Mouse (Mus musculus): ENCODE data around the gene Arid3c. TPM values are rescaled to one million over a fixed set of nuclear protein-coding genes. Genes with fewer than 3 reads are reported as not detected.

The Arid3c gene
- polyA plus RNA-seq, 1 experiment from 2014 or later: 0.15 TPM

Other genes with a start within 250 kb of the Arid3c start
- 12.5 and 13.7 TPM in 2 replicates for gene AI464131, start 228.1 kb downstream of the Arid3c start, polyA plus RNA-seq (2014; fragmentation: Nextera tagmentation; extraction: Ambion mirVana)
- gene 1110017D15Rik, start 213.8 kb downstream of the Arid3c start, polyA plus RNA-seq (2014; fragmentation: Nextera tagmentation; extraction: Ambion mirVana): 6.0 and 16.3 TPM in 2 replicates
- 4.0 and 4.1 TPM in 2 replicates for gene Fam219a, start 161.6 kb downstream of the Arid3c start, polyA plus RNA-seq (2014; fragmentation: Nextera tagmentation; extraction: Ambion mirVana)
- gene Dnaic1, start 161.4 kb downstream of the Arid3c start, polyA plus RNA-seq (2014; fragmentation: Nextera tagmentation; extraction: Ambion mirVana): 1.6 and 3.7 TPM in 2 replicates
- 22.7 and 26.0 TPM in 2 replicates for gene Enho, start 90.8 kb downstream of the Arid3c start, polyA plus RNA-seq (2014; fragmentation: Nextera tagmentation; extraction: Ambion mirVana)
- 12.8 and 13.0 TPM in 2 replicates for gene Cntfr, start 34.1 kb downstream of the Arid3c start, polyA plus RNA-seq (2014; fragmentation: Nextera tagmentation; extraction: Ambion mirVana)
- gene Il11ra1, start 31.2 kb downstream of the Arid3c start, polyA plus RNA-seq (2014; fragmentation: Nextera tagmentation; extraction: Ambion mirVana): 317 and 362 TPM in 2 replicates
- 67.4 and 68.7 TPM in 2 replicates for gene Rpp25l, start 17.6 kb downstream of the Arid3c start, polyA plus RNA-seq (2014; fragmentation: Nextera tagmentation; extraction: Ambion mirVana)
- gene Dctn3, start 8.0 kb downstream of the Arid3c start, polyA plus RNA-seq (2014; fragmentation: Nextera tagmentation; extraction: Ambion mirVana): 112 and 117 TPM in 2 replicates
- gene Galt, start 24.1 kb upstream of the Arid3c start, polyA plus RNA-seq (2014; fragmentation: Nextera tagmentation; extraction: Ambion mirVana): 35.1 and 36.5 TPM in 2 replicates
- 77.9 and 79.7 TPM in 2 replicates for gene Sigmar1, start 25.0 kb upstream of the Arid3c start, polyA plus RNA-seq (2014; fragmentation: Nextera tagmentation; extraction: Ambion mirVana)
- gene Ccl27a, start 43.1 kb upstream of the Arid3c start, polyA plus RNA-seq (2014; fragmentation: Nextera tagmentation; extraction: Ambion mirVana): 41.4 and 46.0 TPM in 2 replicates
- 53.6 TPM in 1 of 2 replicates, not detected in the other for gene Gm21541, start 172.5 kb upstream of the Arid3c start, polyA plus RNA-seq (2014; fragmentation: Nextera tagmentation; extraction: Ambion mirVana)
- 1.2 and 2.1 TPM in 2 replicates for gene Gm20878, start 210.4 kb upstream of the Arid3c start, polyA plus RNA-seq (2014; fragmentation: Nextera tagmentation; extraction: Ambion mirVana)
- gene Fam205a4, start 234.9 kb upstream of the Arid3c start, polyA plus RNA-seq (2014; fragmentation: Nextera tagmentation; extraction: Ambion mirVana): 0.53 and 0.64 TPM in 2 replicates